Mouse (Mus musculus) cerebellum, adult 2 months (tissue): Measurements from ENCODE around the gene Alx3.
A peak's percentile ranks its signal among the peaks of the same experiment; 100 is the strongest.

Experiments used
- CTCF ChIP-seq: fragments of 200-500 bp; IDR thresholded peaks from 2 replicates; pipeline ENCODE4 v1.5.1; 2011; ENCODE audit warnings: low read depth, mild to moderate bottlenecking, control low read depth, low read length, moderate library complexity, borderline replicate concordance; ENCODE audit not compliant: insufficient read depth
- POLR2A ChIP-seq: fragments of 200-500 bp; IDR thresholded peaks from 2 replicates; pipeline ENCODE4 v1.6.1; 2011; ENCODE audit warnings: low read length, control low read depth, borderline replicate concordance; ENCODE audit not compliant: insufficient read depth

DNA sequence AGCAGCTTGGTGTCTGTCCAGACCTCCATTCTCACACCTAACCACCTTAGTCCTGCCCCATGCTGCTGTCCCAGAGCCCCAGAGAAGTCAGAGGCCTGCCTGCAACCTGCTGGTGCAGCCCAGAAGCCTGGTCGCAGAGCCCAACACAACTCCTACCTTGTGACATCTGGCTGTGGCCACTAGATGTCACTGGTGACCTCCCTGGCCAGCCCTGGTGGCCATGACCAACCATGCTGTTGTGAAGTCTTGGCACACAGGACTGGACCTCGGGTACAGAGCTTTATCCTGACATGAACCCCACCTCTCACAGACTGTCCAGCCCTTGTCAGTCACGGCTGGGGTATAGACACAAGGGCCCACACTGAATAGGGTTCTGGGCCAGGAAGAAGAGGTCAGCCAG is 35.6 kb upstream of the Alx3 start:
- peak; percentile 98 for TF ChIP-seq CTCF
- TF ChIP-seq POLR2A = no peak
